Mouse (Mus musculus) c-Kit-negative CD71-positive TER-119-positive erythroid progenitor cells, embryonic 14.5 days (primary cell): ENCODE results near the gene 1810009A15Rik.
"Not testable (repeated sequence)": the region's sequence is repeated elsewhere in the genome, so short reads cannot be mapped to it uniquely, and the experiment has no call there.

Experiments
- DNase-seq: peaks from one replicate; pipeline ENCODE4 v3.0.0-alpha.2; 2013; ENCODE audit warnings: low read depth, low spot score

The 1810009A15Rik gene

DNA sequence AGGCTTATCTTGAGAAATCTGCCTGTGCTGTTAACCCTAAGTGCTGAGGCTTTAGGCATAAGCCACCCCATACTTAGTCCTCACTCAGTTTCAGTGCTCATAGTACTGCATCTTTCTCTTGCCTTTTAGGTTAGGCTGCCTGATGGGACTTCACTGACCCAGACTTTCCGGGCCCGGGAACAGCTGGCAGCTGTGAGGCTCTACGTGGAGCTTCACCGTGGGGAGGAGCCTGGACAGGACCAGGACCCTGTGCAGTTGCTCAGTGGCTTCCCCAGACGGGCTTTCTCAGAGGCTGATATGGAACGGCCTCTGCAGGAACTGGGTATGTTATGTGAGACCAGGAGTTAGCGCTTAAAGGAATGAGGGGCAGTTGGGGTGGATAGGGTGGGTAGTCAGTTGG lies 13.6 kb upstream of the 1810009A15Rik start:
- DNase-seq: no peak

DNA sequence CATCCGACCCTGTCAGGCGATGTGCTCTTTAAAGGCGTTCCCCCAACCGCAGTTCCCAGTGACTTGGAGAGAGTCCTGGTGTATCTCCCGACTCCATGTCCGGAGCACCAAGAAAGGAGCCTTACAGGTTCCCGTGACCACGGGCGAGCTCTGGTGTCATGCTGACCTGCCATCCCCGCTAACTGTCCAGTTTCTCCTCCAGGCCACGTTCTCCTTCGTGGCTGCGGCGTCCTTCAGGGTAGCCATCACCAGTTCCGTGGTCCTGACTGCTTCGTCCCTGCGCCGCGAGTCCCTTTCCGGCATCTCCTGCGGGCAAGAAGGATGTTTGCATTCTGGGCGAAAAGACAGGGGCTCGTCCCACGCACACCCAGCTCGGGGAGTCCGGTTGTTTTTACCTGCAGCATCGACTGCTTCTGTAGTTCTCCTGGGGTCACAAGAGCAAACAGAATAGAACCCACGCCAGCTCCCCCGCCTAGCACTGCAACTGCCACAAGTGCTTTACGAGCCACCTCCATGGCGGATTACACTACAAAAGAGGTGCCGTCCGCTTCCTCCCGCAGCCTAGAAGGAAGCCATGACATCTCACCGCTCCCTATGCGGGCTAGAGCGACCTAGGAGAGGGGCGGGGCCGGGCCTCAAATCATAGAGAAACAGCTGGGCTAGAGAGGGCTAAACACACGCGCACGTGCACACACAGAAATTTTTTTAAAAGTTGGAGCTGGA lies 8.2 kb upstream of the 1810009A15Rik start, which contains the start of gene Uqcc3:
TSS of gene Uqcc3 (minus strand) at position 613 of the 723 bp plus-strand sequence.
- DNase-seq: peak; percentile 72

DNA sequence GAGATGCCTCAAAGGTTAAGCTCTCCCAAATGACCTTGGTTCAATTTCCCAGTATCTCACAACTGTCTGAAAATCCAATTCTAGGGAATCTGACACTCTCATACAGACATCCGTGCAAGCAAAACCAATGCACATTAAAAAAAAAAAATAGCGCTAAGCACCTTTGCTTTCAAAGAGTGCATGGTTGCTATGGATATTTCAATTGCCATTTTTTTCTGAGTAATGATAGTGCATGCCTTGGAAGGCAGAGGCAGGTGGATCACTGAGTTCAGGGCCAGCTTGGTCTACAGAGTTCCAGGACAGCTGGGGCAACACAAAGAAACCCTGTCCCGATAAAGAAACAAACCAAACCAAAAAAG lies 7.6 kb upstream of the 1810009A15Rik start:
- no peak for DNase-seq

DNA sequence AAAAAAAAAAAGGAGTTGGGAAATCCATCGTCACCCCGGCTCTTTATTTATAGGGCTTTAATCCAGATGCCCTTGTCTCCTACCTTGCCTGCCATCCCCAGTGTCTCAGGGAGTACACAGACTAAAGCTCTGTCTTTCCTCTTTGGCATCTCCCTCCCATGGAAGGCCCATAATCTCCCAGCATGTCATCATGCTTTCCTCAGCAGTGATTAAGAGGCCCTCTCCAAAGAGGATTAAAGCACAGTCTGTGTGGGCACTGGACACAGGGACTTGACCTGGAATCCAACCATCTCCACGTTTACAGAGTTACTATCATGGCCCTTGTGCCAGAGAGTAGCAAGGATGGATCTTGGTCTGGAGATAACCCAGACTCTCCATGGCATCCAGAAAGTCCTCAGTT lies 5.0 kb upstream of the 1810009A15Rik start, which contains the start of the genes Lbhd1 and Gm49403:
TSS of gene Lbhd1 (plus strand) at position 117 of the 400 bp plus-strand sequence.
TSS of gene Gm49403 (plus strand) at position 315 of the 400 bp plus-strand sequence.
- no peak for DNase-seq

DNA sequence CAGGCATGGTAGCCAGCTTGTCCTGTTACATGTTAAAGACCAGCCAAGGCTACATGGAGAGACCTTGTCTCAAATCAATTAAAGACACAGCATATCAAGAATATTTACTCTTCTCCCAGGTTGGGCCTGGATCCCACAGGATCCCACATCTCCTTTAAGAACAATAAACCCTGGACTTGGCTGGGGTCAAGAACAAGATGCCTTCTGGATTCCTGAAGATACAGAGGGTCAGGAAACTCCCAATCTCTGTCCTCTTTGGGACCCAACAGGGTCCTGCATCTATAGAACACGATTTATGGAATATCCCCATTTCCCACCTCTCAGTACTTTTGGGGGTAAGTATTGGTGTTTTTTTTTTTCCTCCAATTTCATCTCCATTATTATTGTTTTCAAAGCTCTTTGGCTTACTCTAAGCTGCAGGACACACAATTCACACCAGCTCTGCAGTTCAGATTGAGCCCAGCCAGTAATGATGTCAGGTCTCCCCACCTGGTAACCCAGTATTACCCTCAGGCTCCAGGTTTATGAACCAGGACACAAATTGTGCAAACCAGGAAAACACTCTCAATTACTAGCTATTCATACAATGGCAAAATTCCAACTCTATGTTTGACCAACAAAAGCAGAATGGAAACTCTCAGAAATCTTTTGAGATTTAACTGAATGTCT lies 1.6 kb upstream of the 1810009A15Rik start:
- DNase-seq: no peak

DNA sequence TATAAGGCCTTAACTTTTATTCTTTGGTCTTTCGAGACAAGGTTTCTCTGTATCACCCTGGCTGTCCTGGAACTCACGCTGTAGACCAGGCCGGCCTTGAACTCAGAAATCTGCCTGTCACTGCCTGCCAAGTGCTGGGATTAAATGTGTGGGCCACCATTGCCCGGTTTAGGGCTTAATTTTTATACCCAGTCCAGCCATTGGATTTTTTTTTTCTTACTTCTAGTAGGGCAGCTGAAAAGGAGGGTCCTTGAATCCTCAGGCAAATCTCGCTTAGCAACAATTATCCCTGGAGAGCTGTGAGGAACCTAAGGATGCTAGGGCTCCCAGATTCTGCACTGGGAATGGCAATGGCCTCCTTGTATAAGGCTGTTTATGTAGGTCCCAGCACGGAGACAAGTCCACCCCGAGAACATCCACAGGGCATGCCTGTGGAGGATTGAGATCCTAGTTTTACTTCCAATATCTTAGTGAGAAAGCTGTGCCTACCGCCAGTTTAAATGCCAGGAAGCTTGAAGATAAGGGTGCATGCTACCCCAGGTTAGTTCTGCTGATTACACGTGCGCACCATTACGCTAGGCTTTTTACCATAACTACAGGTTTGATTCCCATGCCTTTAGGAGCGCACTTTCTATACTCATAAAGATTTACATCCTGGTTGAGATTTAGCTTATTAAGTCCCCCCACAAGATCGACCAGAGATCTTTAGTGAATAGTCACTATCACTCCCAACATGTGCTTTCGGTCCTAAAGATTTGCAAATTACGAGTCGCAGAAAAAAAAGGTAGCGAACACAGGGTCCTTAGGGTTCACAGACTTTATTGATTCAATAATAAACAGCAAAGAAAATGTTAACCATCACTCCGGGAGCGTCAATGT lies 829 bp upstream of the 1810009A15Rik start:
- peak; percentile 28 for DNase-seq

DNA sequence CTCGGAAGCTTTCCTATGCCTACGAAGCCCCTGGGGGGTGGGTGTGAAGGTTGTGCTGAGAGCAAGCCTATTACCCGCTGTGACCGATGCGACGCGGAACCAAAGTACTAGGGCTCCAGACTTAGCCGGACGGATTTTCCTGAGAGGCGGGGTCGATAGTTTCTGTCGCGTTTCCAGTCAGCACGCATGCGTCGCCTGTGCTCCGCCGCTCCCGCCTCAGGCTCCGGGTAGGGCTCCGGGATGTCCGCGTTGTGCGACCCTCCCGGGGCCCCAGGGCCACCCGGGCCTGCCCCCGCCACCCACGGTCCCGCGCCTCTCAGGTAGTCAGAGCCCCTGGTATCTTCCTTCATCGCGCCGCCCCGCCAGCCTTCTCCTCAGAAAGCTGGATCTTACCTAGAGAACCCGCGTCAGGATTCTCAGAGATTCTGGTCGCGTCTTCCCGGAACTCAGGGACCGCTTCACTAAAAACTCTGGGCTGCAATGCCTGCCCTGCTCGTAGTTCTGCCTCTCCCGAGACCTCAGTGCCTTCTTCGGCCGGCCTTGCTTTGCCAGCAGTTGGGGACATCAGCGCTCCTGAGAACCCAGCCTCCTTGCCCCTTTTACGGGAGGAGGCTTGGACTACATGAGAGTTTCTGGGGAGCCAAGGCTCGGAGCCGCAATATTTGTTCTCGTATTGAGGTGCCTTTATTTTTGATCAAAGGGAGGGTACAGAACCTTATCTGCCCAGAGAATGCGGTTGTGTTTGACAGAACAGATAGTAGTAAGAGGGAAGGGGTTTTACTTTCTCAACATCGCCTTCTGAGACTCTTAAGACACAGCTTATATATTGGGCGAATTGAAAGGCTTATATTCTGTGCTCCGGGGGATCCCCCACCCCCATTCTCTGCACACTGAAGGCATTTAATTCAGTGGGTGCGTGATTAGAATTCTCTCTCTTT lies 4.4 kb downstream of the 1810009A15Rik start, which contains the start of gene Ints5:
TSS of gene Ints5 (plus strand) at position 177 of the 938 bp plus-strand sequence.
- DNase-seq: peak; percentile 82

DNA sequence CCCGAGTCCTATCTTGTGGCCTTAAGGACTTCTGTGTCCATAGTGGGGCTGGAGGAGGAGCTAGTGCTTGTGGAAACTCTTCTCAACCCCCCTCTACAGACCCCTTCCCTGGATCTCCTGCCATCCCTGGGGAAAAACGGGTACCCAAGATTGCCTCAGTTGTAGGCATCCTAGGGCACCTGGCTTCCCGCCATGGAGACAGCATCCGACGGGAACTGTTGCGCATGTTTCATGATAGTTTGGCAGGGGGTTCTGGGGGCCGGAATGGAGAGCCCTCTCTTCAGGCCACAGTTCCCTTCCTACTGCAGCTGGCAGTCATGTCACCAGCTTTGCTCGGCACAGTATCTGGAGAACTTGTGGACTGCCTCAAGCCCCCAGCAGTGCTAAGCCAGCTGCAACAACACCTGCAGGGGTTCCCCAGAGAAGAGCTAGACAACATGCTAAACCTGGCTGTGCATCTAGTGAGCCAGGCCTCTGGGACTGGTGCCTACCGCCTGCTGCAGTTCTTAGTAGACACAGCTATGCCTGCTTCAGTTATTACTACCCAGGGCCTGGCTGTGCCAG lies 6.8 kb downstream of the 1810009A15Rik start:
- no peak for DNase-seq

DNA sequence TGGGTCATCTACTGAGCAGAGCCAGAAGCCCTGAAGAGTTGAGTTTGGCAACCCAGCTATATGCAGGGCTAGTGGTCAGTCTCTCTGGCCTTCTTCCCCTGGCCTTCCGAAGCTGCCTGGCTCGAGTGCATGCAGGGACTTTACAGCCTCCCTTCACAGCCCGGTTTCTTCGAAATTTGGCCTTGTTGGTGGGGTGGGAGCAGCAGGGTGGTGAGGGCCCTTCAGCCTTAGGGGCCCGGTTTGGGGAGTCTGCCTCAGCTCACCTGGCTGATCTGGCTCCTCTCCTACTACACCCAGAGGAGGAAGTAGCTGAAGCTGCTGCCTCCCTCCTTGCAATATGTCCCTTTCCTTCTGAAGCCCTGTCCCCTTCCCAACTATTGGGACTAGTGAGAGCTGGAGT lies 7.6 kb downstream of the 1810009A15Rik start:
- DNase-seq: not testable (repeated sequence)

DNA sequence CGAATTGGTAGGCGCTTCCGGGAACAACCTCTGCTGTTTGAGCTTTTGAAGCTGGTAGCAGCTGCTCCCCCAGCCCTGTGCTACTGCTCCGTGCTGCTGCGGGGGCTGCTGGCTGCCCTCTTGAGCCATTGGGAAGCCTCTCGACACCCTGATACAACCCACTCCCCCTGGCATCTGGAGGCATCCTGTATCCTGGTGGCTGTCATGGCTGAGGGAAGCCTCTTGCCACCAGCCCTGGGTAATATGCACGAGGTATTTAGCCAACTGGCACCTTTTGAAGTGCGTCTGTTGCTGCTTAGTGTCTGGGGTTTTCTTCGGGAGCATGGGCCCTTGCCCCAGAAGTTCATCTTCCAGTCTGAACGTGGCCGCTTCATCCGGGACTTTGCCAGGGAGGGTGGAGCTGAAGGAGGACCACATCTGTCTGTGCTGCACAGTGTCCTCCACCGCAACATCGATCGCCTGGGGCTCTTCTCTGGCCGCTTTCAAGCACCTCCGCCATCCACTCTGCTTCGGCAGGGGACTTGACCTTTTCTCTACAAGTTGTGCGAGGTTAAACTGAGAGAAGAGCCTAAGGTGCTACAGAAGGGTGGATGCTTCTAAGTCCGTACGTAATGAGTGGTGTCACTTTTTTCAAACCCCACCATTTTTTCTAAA lies 8.7 kb downstream of the 1810009A15Rik start:
- not testable (repeated sequence) for DNase-seq

DNA sequence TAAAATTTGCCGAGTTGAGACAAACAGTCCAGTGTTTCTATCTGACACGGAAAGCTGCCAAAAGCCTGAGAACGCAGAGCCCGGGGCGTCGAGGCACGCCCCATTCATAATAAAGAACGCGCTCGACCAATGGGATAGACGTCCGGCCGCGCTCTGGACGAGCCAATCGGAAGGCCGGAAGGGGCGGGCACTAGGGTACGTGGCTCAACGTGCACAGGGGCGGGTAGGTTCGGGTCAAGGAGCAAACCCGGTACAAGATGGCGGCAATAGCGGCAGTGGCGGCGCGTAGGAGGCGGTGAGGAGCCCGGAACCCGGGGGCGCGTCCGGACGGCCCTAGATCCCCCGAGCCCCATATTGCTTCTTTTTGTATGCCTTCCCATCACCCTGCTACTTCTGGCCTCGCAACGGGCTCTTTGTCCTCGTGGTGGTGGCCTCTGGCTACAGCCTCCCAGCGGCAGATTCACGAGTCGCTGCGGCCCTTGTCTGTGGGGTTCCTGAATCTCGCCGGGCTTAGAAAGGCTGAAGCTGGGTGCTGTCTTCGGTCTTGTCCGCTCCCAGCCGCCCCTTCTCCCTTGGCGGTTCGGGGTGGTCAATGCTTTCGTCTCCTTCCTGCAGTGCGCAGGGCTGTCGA lies 9.3 kb downstream of the 1810009A15Rik start, which contains the start of gene Ganab:
TSS of gene Ganab (plus strand) at position 207 of the 631 bp plus-strand sequence.
- DNase-seq: peak; percentile 95

DNA sequence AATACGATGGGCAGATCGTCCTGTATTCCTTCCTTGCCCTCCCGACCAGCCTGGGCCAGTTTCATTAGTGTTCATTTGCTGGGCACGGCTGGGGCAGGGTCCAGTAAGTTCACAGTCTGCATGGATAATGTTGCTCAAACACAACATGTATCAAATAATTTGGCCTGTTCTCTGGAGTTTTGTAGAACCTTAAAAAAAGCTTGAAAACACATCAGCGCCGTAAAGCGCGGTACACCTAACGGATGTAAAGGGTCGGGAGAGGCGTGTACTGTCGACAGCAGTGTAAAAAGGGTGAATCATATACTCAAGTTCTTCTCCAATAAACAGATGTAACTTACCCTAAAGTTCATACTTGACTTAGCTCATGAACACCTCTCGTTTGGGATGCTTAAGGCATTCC lies 9.9 kb downstream of the 1810009A15Rik start:
- DNase-seq: no peak

DNA sequence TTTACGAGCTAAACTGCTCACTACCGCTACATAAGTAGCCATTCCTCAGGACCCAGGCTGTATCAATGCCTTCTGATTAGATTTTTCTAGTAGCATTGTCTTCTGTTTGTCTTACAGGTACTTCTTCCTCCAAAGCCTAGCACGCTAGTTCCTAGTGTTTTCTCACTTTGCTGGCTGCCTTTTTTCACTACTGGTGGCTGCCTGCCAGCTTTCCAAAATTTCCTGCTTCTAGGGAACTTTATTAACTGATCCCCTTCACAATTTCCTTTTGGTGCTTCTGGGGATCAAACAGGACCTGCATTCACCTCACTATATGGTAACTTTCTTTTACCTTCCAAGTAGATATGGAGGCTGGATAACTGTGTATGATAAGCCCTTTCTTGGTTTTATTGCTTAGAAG lies 10.4 kb downstream of the 1810009A15Rik start:
- no peak for DNase-seq

DNA sequence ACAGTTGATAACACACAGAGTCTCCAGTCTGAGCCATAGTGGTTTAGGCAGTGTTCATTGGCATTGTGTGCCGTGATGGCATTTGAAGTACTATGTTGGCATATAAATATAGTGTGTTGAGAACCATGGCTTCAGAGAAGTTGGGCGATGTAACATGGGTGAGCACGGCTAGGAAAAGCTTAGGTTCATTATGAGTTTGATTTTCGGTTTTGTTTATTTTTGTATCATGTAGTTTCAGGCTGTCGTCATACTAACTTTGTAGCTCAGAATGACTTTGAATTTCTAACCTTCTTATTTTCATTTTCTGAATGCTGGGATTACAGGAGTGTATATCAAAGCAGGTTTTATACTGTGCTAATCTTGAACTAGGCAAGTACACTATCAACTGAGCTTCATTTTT lies 14.8 kb downstream of the 1810009A15Rik start:
- DNase-seq: no peak

DNA sequence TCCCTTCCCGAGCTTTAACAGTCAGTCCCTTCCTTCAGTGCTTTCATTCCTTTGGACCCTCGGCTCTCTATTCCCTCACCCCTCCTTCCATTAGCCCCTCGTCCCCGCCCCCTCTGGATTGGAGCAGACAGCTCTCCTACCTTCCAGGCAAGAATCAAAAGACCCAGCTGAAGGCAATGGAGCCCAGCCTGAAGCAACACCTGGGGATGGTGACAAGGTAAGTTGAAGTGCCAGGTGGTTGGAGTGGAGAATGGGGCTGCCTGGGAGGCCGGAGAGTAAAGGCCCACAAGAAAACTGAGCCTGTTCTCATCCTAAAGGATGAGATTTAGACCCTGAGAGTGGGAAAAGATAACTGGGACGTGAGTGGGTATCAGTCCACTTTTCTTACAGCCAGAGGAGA lies 19.9 kb downstream of the 1810009A15Rik start:
- DNase-seq: no peak

DNA sequence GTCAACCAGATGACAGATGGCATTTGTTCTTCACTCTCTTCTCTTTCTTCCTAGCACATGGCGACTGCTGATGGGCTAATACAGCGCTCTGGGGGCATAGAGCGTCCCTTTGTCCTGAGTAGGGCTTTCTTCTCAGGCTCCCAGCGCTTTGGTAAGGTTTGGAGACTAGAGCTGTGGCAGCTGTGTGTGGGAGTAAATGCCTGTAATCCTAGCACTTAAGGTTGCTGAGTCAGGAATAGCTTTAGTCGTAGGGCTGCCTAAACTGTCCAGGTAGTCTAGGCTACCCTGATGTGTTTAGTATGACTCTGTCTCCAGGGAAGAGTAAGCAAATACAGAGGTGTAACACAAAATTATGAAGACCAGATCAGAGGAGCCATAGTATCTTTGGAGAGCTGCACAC lies 23.2 kb downstream of the 1810009A15Rik start:
- DNase-seq: no peak

DNA sequence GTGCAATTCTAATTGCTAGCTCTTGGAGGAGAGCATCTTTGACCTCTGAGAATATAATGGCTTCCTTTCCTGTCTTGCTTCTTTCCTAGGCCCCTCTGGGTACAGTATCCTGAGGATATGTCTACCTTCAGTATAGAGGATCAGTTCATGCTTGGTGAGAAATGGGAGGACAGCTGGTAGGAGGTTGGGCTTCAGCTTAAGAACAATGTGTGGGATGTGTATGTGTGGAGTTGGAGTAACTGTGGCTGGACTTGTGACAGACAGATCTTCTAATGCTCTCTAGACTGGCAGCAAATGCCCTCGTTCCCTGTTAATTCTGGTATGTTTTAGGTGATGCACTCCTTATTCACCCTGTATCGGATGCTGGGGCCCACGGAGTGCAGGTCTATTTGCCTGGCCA lies 25.6 kb downstream of the 1810009A15Rik start:
- no peak for DNase-seq

DNA sequence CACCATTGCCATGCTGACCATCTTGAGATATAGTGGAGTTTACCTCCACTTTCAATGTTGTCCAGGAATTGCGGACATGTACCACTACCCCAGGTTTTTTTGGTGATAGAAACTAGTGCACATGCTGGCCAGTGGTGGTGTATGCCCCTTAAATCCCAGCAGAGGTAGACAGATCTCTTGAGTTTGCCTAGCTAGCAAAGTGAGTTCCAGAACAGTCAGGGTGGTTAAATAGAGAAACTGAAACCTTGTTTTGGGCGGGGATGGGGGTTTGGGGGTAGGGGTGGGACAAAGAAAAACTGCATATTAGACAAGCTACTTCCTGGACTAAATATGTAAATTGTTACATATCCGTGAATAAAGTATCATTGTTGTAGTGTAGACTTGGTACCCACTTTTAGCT lies 30.3 kb downstream of the 1810009A15Rik start:
- no peak for DNase-seq

DNA sequence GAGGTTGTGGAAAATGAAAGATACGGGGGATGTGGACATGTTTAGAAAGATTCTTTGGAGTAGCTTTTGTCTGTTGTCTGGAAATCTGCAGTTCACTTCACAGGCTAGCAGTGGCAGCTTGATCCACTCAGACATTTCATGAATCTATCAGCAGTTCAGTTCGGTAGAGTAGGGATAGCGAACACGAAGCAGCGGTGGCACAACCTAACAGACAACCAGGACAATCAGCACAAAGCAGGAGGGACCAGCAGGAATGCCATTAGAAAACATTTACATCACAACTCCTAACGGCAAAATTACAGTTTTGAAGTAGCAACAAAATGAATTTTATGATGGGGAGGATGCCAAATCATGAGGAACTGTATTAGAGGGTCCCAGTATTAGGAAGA lies 31.0 kb downstream of the 1810009A15Rik start:
- DNase-seq: no peak
